Mouse (Mus musculus): ENCODE measurements around the gene Crybb1.

DNA sequence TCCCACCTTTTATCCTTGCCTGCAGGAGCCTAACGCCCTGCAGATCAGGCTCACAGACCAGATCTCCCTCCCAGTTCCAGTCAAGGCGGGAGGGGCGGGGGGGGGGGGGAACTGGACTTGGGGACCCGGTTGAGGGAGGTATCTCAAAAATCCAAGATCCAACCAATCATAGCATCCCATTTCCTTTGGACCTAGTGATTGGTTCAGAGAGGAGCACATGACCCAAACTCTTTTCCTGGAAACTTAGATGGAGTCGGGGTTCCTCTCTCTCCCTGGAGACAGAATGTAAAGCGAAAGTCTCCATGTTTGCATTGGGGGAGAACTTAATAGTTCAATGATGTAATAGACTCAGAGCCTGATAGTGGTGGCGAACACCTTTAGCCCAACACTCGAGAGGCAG is 8.2 kb upstream of the Crybb1 start:
- no peak for TF ChIP-seq CTCF (IDR thresholded peaks at IDR 0.05; ENCODE audit: borderline replicate concordance, control insufficient read depth, extremely low read depth, insufficient read depth, low read length, poor library complexity)
- no peak for TF ChIP-seq POLR2A (IDR thresholded peaks at IDR 0.05; ENCODE audit: control insufficient read depth, extremely low read depth, insufficient read depth, low read length, poor library complexity)
